Mouse (Mus musculus) stomach, embryonic 14.5 days (tissue): ENCODE measurements around the gene Pdlim7. TPM values are rescaled to one million over a fixed set of nuclear protein-coding genes. Genes with fewer than 3 reads are reported as not detected.

Experiments used
- ATAC-seq: fragments of 200-750 bp; cut with Nextera tagmentation; 2 replicates; pipeline ENCODE4 v1.8.0; 2017; ENCODE audit warnings: low read depth, moderate TSS enrichment; ENCODE audit not compliant: insufficient number of reproducible peaks, insufficient read depth, low FRiP score
- H3K27ac ChIP-seq: fragments of 300-500 bp; sonication (generic); 2 replicates; pipeline ENCODE4 v1.5.1; 2014; ENCODE audit warnings: mild to moderate bottlenecking, low read length, moderate library complexity, mixed read lengths
- H3K27me3 ChIP-seq: fragments of 300-500 bp; sonication (generic); 2 replicates; pipeline ENCODE4 v1.6.1; 2014; ENCODE audit warnings: low read length, control low read depth, mixed read lengths; ENCODE audit not compliant: control insufficient read depth, insufficient read depth
- H3K36me3 ChIP-seq: fragments of 300-500 bp; sonication (generic); 2 replicates; pipeline ENCODE4 v1.6.1; 2014; ENCODE audit warnings: mild to moderate bottlenecking, control low read depth, low read length, moderate library complexity, mixed read lengths; ENCODE audit not compliant: control insufficient read depth, insufficient read depth
- H3K4me1 ChIP-seq: fragments of 300-500 bp; sonication (generic); 2 replicates; pipeline ENCODE4 v1.6.1; 2014; ENCODE audit warnings: low read length, control low read depth, mixed read lengths; ENCODE audit not compliant: control insufficient read depth, insufficient read depth
- H3K4me2 ChIP-seq: fragments of 300-500 bp; sonication (generic); replicated peaks from 2 replicates; pipeline ENCODE4 v1.6.1; 2014; ENCODE audit warnings: low read depth, low read length, control low read depth
- H3K4me3 ChIP-seq: fragments of 300-500 bp; sonication (generic); 2 replicates; pipeline ENCODE4 v1.5.1; 2014; ENCODE audit warnings: low read depth, low read length, control low read depth
- H3K9ac ChIP-seq: fragments of 300-500 bp; sonication (generic); replicated peaks from 2 replicates; pipeline ENCODE4 v1.6.1; 2014; ENCODE audit warnings: low read depth, mild to moderate bottlenecking, control low read depth, low read length, moderate library complexity, mixed read lengths
- H3K9me3 ChIP-seq: fragments of 300-500 bp; sonication (generic); 2 replicates; pipeline ENCODE4 v1.6.1; 2016; ENCODE audit warnings: low read depth, low read length, control low read depth; ENCODE audit not compliant: control insufficient read depth
- WGBS: fragments of 180-500 bp; shearing (Covaris S2); extraction: QIAGEN DNeasy Blood & Tissue Kit; methylation state at CpG from one replicate; pipeline ENCODE4 v1.1.7; 2014; 5-methylcytosine and 5-hydroxymethylcytosine counted together
- polyA plus RNA-seq: library from polyadenylated mRNA; unstranded; fragments of >200 nt; fragmentation: Nextera tagmentation; extraction: Ambion mirVana; gene quantifications from 2 replicates; pipeline ENCODE4 v1.2.1, GENCODE M21; 2014

Gene Pdlim7
- polyA plus RNA-seq, 1 experiment from 2014 or later = 270 TPM

- H3K9me3 ChIP-seq = no peaks in the 10 kb centered on the region
- H3K27me3 ChIP-seq = no peaks in the 10 kb centered on the region
- H3K9ac ChIP-seq = peak overlapping the region; percentile 95
- 1% methylated on average over 29 of the region's 29 CpGs for WGBS
- H3K36me3 ChIP-seq = peaks cover 7% of the 10 kb centered on the region
- H3K4me2 ChIP-seq = peak overlapping the region; percentile 76
- H3K4me3 ChIP-seq = peak overlapping the region; percentile 88
- ATAC-seq = peak; percentile 62
- H3K27ac ChIP-seq = peak overlapping the region; percentile 88
- H3K4me1 ChIP-seq = peaks cover 42% of the 10 kb centered on the region
Observed at GRCm38 (mm10) chr13:55486916-55487577, 26.4 kb downstream of the Pdlim7 start.

DNA sequence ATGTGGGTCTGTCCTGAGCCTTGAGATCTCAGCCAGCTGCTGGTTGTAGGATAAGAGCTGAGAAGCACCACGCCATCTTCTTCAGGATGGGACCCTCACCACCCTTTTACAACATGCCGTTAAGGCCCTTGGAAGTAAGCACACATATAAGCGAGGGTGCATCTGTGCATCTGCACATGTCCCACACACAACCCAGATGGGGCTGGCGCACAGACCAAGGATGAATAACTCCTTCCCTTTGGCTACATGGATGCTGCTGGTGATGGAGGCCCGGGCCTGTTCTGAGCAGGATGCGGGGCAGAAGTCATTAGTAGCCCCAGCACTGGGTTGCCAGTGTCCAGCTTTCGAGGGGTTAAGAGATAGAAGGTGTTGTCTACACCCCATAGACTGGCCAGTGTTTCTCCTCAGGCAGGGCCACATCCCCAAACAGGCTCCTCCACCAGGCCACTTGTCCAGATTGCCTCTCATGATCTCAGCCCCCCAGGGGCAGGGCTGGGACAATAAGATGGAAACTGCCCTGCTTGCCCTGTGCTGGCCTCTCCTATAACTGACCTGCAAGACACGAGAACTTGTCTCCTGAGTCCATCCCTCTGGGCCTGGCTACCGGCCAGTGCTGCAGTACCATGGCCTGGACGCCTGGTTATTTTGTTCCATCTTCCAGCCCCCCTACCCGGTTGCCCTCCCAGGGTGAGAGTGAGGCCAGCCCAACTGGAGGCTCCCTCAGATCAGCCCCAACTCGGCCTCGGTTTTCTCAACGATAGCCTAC lies 27.3 kb downstream of the Pdlim7 start:
- H3K4me3 ChIP-seq = peak overlapping the region; percentile 88
- WGBS = 34% methylated on average over 14 of the region's 14 CpGs
- H3K9ac ChIP-seq = peak overlapping the region; percentile 95
- H3K27me3 ChIP-seq = no peaks in the 10 kb centered on the region
- no peak overlapping the region for H3K27ac ChIP-seq
- ATAC-seq = no peak
- peaks cover 42% of the 10 kb centered on the region for H3K4me1 ChIP-seq
- H3K36me3 ChIP-seq = peaks cover 14% of the 10 kb centered on the region
- no peaks in the 10 kb centered on the region for H3K9me3 ChIP-seq
- peak overlapping the region; percentile 76 for H3K4me2 ChIP-seq

GRCm38 (mm10) chr13:55484520-55485088 lies 28.9 kb downstream of the Pdlim7 start:
- Histone ChIP-seq H3K27ac (no peak overlapping the region), H3K9ac (no peak overlapping the region), H3K36me3 (peaks cover 29% of the 10 kb centered on the region), H3K27me3 (no peaks in the 10 kb centered on the region), H3K4me3 (no peak overlapping the region), H3K9me3 (no peaks in the 10 kb centered on the region), H3K4me2 (no peak overlapping the region), H3K4me1 (peaks cover 42% of the 10 kb centered on the region)
- ATAC-seq = no peak
- WGBS = 30% methylated on average over 7 of the region's 7 CpGs

DNA sequence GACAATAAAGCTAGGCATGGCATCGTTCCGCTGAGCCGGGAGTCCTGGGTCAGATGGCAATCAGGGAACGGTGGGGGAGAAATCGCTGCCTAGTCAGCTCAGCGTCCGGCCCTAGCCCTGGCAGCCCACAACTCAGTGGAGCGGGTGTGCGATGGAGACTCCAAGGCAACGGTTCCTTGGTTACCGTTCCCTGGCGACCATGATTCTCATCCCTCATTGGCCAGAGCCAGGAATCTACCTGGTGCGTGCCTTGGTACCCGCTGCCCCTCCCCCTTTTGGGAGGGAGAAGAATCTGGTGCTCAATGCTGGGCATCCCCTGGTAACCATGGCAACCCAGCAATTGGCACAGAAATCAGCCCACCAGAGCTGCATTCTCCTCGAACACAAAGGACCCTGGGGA lies 29.9 kb downstream of the Pdlim7 start:
- 49% methylated on average over 15 of the region's 15 CpGs for WGBS
- Histone ChIP-seq H3K4me2 (no peak overlapping the region), H3K9ac (no peak overlapping the region), H3K4me1 (peaks cover 42% of the 10 kb centered on the region), H3K4me3 (no peak overlapping the region), H3K27ac (no peak overlapping the region), H3K9me3 (no peaks in the 10 kb centered on the region), H3K27me3 (no peaks in the 10 kb centered on the region), H3K36me3 (peaks cover 37% of the 10 kb centered on the region)
- no peak for ATAC-seq

DNA sequence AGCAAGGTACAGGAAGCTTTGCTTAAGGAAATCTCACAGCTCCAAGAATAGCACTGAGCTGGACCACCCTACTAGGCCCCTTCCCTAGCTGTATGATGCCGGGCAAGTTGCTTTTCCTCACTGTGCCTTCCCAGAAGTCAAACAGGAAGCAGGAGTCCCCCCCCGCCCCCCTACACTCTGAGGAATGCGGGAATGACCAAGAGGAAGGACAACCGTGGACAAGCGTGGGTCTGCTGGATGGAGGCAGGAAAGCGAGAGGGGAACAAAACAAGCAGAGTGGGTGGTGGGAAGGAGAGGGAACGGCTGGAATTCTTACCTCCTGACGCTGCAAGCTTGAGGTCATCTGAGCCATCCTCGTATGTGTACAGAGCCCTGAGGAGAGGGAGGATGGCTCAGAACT lies 30.4 kb downstream of the Pdlim7 start:
- Histone ChIP-seq H3K4me2 (no peak overlapping the region), H3K9me3 (no peaks in the 10 kb centered on the region), H3K4me3 (no peak overlapping the region), H3K27me3 (no peaks in the 10 kb centered on the region), H3K4me1 (peaks cover 38% of the 10 kb centered on the region), H3K27ac (no peak overlapping the region), H3K9ac (no peak overlapping the region), H3K36me3 (peaks cover 40% of the 10 kb centered on the region)
- 26% methylated on average over 9 of the region's 9 CpGs for WGBS
- ATAC-seq = no peak

- Histone ChIP-seq H3K9me3 (no peaks in the 10 kb centered on the region), H3K36me3 (peaks cover 41% of the 10 kb centered on the region), H3K4me1 (peaks cover 38% of the 10 kb centered on the region), H3K27ac (no peak overlapping the region), H3K4me2 (no peak overlapping the region), H3K9ac (no peak overlapping the region), H3K27me3 (no peaks in the 10 kb centered on the region), H3K4me3 (no peak overlapping the region)
- no peak for ATAC-seq
- WGBS = 64% methylated on average over 7 of the region's 7 CpGs
Observed at GRCm38 (mm10) chr13:55482542-55482941, 30.9 kb downstream of the Pdlim7 start.

GRCm38 (mm10) chr13:55479929-55480328 lies 33.5 kb downstream of the Pdlim7 start:
- Histone ChIP-seq H3K27me3 (no peaks in the 10 kb centered on the region), H3K9ac (no peak overlapping the region), H3K9me3 (no peaks in the 10 kb centered on the region), H3K4me1 (peaks cover 18% of the 10 kb centered on the region; the same call in 1 of the 2 replicates), H3K4me3 (no peak overlapping the region), H3K27ac (no peak overlapping the region), H3K36me3 (peaks cover 67% of the 10 kb centered on the region), H3K4me2 (no peak overlapping the region)
- no peak for ATAC-seq

DNA sequence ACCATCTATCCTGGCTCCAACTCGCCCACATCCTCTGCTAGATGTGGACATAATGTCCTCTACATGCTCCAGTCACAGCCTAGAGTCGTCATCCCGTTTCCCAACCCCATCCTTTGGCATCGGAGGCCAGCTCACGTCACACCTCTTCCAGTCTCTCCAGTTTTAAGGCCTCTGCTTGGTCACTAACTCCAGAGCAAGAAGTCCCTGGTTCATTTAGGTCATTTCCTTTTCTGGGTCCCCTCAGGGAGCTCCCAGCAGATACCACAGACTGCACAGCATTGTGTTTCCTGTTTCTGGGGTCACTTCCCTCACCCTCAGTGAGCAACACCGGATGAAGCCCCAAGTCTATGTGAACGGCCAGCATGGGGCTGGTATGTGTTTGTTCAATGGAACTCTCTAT lies 34.5 kb downstream of the Pdlim7 start:
- no peak overlapping the region for H3K4me2 ChIP-seq
- WGBS = 77% methylated on average over 7 of the region's 7 CpGs
- no peaks in the 10 kb centered on the region for H3K27me3 ChIP-seq
- no peak overlapping the region for H3K4me3 ChIP-seq
- H3K9ac ChIP-seq = no peak overlapping the region
- peaks cover 12% of the 10 kb centered on the region; the same call in 1 of the 2 replicates for H3K4me1 ChIP-seq
- ATAC-seq = no peak
- H3K36me3 ChIP-seq = peaks cover 76% of the 10 kb centered on the region
- no peaks in the 10 kb centered on the region for H3K9me3 ChIP-seq
- H3K27ac ChIP-seq = no peak overlapping the region; the same call in 1 of the 2 replicates
